Mouse (Mus musculus) thymus, adult 2 months (tissue): ENCODE data around the gene Sestd1. TPM values are rescaled to one million over a fixed set of nuclear protein-coding genes. Genes with fewer than 3 reads are reported as not detected.
A peak's percentile ranks its signal among the peaks of the same experiment; 100 is the strongest.

Source experiments
- DNase-seq: peaks from one replicate; pipeline ENCODE4 v3.0.0; 2021
- H3K27ac ChIP-seq: fragments of 200-500 bp; 2 replicates; pipeline ENCODE4 v1.5.1; 2012; ENCODE audit warnings: low read length, control low read depth; ENCODE audit not compliant: control insufficient read depth, insufficient read depth
- H3K27me3 ChIP-seq: fragments of 200-500 bp; 2 replicates; pipeline ENCODE4 v1.6.1; 2012; ENCODE audit warnings: mild to moderate bottlenecking, low read length, moderate library complexity, mixed read lengths; ENCODE audit not compliant: control insufficient read depth, insufficient read depth
- H3K36me3 ChIP-seq: fragments of 200-500 bp; 2 replicates; pipeline ENCODE4 v1.6.1; 2012; ENCODE audit warnings: mild to moderate bottlenecking, low read length, moderate library complexity; ENCODE audit not compliant: control insufficient read depth, insufficient read depth
- H3K4me1 ChIP-seq: fragments of 200-500 bp; replicated peaks from 2 replicates; pipeline ENCODE4 v1.6.1; 2012; ENCODE audit warnings: low read length; ENCODE audit not compliant: control insufficient read depth, insufficient read depth
- H3K4me3 ChIP-seq: fragments of 200-500 bp; 2 replicates; pipeline ENCODE4 v1.5.1; 2012; ENCODE audit warnings: mild to moderate bottlenecking, low read length, control low read depth, moderate library complexity; ENCODE audit not compliant: control insufficient read depth, insufficient read depth
- CTCF ChIP-seq: fragments of 200-500 bp; IDR thresholded peaks from 2 replicates; pipeline ENCODE4 v1.5.1; 2012; ENCODE audit warnings: mild to moderate bottlenecking, control low read depth, low read length, moderate library complexity, borderline replicate concordance; ENCODE audit not compliant: control insufficient read depth, poor library complexity, insufficient read depth; ENCODE audit errors: extremely low read depth
- POLR2A ChIP-seq: fragments of 200-500 bp; IDR thresholded peaks from 2 replicates; pipeline ENCODE4 v1.6.1; 2012; ENCODE audit warnings: mild to moderate bottlenecking, low read length, control low read depth, moderate library complexity; ENCODE audit not compliant: control insufficient read depth, poor library complexity, insufficient read depth; ENCODE audit errors: extremely low read depth
- WGBS: fragments of 180-500 bp; shearing (Covaris S2); methylation state at CpG from one replicate; pipeline ENCODE4 v1.1.7; 2018; 5-methylcytosine and 5-hydroxymethylcytosine counted together
- polyA plus RNA-seq: library from polyadenylated mRNA; depleted of rRNA; stranded (reverse); fragments of >200 nt; gene quantifications from 2 replicates; pipeline ENCODE4 v1.2.3, GENCODE M21; 2012

Gene Sestd1
- polyA plus RNA-seq, 1 experiment: 9.4 TPM

DNA sequence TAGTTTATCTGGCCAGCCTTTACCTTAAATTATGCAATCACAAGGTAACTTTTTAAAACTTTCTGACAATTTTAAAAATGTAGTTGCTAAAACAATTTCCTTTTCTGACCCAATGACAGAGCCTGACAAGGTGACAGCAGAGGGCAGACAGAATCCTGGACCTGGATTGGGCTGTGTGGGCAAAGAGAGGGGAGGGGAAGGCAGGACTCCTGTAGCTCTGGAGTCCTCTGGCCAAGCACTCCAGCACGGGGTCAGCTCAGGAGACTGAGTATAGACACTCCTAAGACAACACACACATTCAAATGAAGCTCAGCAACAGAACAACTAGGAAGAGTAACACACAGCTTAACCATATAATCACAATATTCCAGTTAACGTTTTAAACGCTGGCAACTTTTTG, 90.1 kb downstream of the Sestd1 start:
- Histone ChIP-seq H3K4me1 (peaks cover 16% of the 10 kb centered on the region), H3K27me3 (no peaks in the 10 kb centered on the region), H3K27ac (no peak overlapping the region), H3K4me3 (no peak overlapping the region), H3K36me3 (no peaks in the 10 kb centered on the region)
- DNase-seq: no peak
- 96% methylated on average over 3 of the region's 3 CpGs for WGBS
- TF ChIP-seq CTCF: no peak
- TF ChIP-seq POLR2A: no peak

DNA sequence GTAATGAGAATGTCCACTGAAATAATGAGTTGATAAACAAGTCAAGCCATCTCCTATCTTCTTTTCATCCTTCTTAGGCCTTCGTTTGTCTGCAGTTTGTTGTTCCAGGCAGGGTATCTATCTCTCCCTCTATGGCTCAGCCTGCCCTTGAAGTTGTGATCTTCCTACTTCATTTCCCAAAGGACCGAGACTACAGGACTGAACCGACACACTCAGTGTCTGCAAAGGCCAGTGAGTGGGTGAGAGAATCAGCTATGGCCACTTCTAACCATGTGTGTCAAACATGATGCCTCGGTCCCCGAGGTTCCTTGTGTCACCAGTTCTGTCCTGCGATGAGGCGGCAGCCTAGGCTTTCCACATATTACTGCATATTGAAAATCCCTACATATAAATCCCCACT, 90.7 kb downstream of the Sestd1 start:
- peaks cover 16% of the 10 kb centered on the region for H3K4me1 ChIP-seq
- DNase-seq: no peak
- H3K27me3 ChIP-seq: no peaks in the 10 kb centered on the region
- no peak overlapping the region for H3K27ac ChIP-seq
- H3K36me3 ChIP-seq: no peaks in the 10 kb centered on the region
- WGBS: 96% methylated on average over 7 of the region's 7 CpGs
- TF ChIP-seq POLR2A (no peak), CTCF (no peak)
- H3K4me3 ChIP-seq: no peak overlapping the region

GRCm38 (mm10) chr2:77187501-77187900, 92.9 kb downstream of the Sestd1 start:
- peak; percentile 59 for DNase-seq
- WGBS: 11% methylated on average over 3 of the region's 3 CpGs
- Histone ChIP-seq H3K4me1 (peaks cover 16% of the 10 kb centered on the region), H3K27ac (peak overlapping the region; percentile 70), H3K36me3 (no peaks in the 10 kb centered on the region), H3K4me3 (no peak overlapping the region), H3K27me3 (no peaks in the 10 kb centered on the region)
- TF ChIP-seq POLR2A: no peak
- TF ChIP-seq CTCF: no peak

DNA sequence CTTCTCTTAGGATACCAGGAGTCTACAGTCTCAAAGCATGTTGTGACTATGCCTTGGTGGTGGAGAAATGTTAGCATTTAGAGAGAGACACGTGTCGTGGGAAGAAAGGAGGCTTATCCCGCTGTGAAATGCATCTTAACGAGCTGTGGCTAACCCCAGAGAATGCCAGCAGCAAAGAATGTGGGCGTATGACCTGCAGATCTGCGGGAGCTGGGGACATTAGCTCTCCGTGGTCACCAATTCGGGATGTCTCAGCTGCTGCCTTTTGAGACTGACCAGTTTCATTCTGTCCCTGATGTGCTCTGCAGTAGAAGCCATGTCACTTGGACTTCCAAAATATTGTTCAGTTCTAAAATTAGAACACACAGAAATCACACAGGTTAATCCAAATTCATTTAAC, 93.5 kb downstream of the Sestd1 start:
- Histone ChIP-seq H3K27me3 (no peaks in the 10 kb centered on the region), H3K36me3 (no peaks in the 10 kb centered on the region), H3K27ac (peak overlapping the region; percentile 90), H3K4me3 (no peak overlapping the region), H3K4me1 (peaks cover 16% of the 10 kb centered on the region)
- TF ChIP-seq CTCF: no peak
- no peak for TF ChIP-seq POLR2A
- DNase-seq: no peak
- 51% methylated on average over 8 of the region's 8 CpGs for WGBS

DNA sequence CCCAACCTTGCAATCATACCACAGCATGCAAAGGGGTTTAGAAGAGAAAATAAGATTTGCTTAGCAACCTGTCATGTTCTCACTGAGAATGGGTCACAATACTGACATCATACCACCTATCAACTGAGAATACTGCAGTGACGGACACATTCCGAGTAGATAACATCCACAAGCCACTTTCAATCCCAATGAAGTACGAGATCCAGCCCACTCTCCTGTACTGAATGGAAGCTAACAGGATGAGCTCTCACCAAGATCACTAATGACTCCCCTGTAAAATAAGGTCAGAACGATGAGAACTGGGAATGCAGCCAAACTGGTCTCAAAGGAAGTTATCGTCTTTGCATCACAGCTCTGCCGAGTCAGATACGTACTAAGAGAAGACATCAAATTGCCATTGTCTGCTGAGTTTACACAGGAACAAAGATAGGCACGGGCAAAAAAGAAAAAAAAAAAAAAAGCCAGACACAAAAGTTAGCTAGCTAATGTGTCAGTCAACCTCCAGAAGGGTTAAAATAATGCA, 96.3 kb downstream of the Sestd1 start:
- Histone ChIP-seq H3K4me1 (peaks cover 16% of the 10 kb centered on the region), H3K36me3 (no peaks in the 10 kb centered on the region), H3K27ac (no peak overlapping the region), H3K27me3 (no peaks in the 10 kb centered on the region), H3K4me3 (no peak overlapping the region)
- TF ChIP-seq POLR2A (no peak), CTCF (no peak)
- WGBS: 89% methylated on average over 8 of the region's 8 CpGs
- DNase-seq: no peak

DNA sequence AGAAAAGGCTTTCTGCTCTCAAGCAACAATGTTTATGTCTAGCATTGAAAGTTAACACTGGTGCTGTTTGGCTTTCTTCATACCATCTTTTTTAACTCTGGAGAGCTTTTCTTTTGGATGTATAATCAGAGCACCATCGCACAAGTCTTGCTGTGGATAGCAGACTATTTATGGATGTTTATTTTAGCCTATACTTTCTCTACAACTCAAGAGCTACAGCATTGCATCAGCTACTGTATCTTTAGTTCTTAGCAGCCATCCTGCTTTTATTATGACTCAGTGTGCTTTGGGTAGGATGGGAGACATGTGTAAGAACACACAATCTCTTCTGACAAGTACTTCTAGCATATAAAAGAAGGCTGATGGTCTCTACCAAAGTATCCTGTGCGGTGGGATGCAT, 96.7 kb downstream of the Sestd1 start:
- peaks cover 16% of the 10 kb centered on the region for H3K4me1 ChIP-seq
- H3K36me3 ChIP-seq: no peaks in the 10 kb centered on the region
- no peak overlapping the region for H3K4me3 ChIP-seq
- WGBS: 95% methylated on average over 2 of the region's 2 CpGs
- DNase-seq: no peak
- H3K27me3 ChIP-seq: no peaks in the 10 kb centered on the region
- TF ChIP-seq POLR2A: no peak
- no peak for TF ChIP-seq CTCF
- H3K27ac ChIP-seq: no peak overlapping the region

GRCm38 (mm10) chr2:77182996-77183380, 97.4 kb downstream of the Sestd1 start:
- 93% methylated on average over 6 of the region's 6 CpGs for WGBS
- TF ChIP-seq CTCF (no peak), POLR2A (no peak)
- H3K36me3 ChIP-seq: no peaks in the 10 kb centered on the region
- H3K27ac ChIP-seq: no peak overlapping the region
- no peaks in the 10 kb centered on the region for H3K27me3 ChIP-seq
- no peak for DNase-seq
- H3K4me1 ChIP-seq: peaks cover 14% of the 10 kb centered on the region
- no peak overlapping the region for H3K4me3 ChIP-seq
